Mouse (Mus musculus) lung, embryonic 14.5 days (tissue): ENCODE measurements around the gene Zdhhc9. TPM values are rescaled to one million over a fixed set of nuclear protein-coding genes. Genes with fewer than 3 reads are reported as not detected.

ENCODE experiments used
- ATAC-seq: fragments of 200-750 bp; cut with Nextera tagmentation; 2 replicates; pipeline ENCODE4 v1.8.0; 2017; ENCODE audit warnings: mild to moderate bottlenecking, moderate TSS enrichment, moderate library complexity; ENCODE audit not compliant: insufficient read depth
- DNase-seq: peaks from one replicate; pipeline ENCODE4 v3.0.0-alpha.2; 2015
- H3K27ac ChIP-seq: fragments of 300-500 bp; sonication (generic); 2 replicates; pipeline ENCODE4 v1.5.1; 2014; ENCODE audit warnings: low read depth, mild to moderate bottlenecking, moderate library complexity
- H3K27me3 ChIP-seq: fragments of 300-500 bp; sonication (generic); 2 replicates; pipeline ENCODE4 v1.6.1; 2014; ENCODE audit warnings: low read length, control low read depth; ENCODE audit not compliant: insufficient read depth
- H3K36me3 ChIP-seq: fragments of 300-500 bp; sonication (generic); 2 replicates; pipeline ENCODE4 v1.6.1; 2014; ENCODE audit warnings: control low read depth; ENCODE audit not compliant: insufficient read depth
- H3K4me1 ChIP-seq: fragments of 300-500 bp; sonication (generic); 2 replicates; pipeline ENCODE4 v1.6.1; 2014; ENCODE audit warnings: antibody characterized with exemption, control low read depth; ENCODE audit not compliant: insufficient read depth
- H3K4me2 ChIP-seq: fragments of 300-500 bp; sonication (generic); 2 replicates; pipeline ENCODE4 v1.6.1; 2014; ENCODE audit warnings: mild to moderate bottlenecking
- H3K4me3 ChIP-seq: fragments of 300-500 bp; sonication (generic); 2 replicates; pipeline ENCODE4 v1.5.1; 2014; ENCODE audit warnings: low read depth, low read length
- H3K9ac ChIP-seq: fragments of 300-500 bp; sonication (generic); 2 replicates; pipeline ENCODE4 v1.6.1; 2014
- H3K9me3 ChIP-seq: fragments of 300-500 bp; sonication (generic); 2 replicates; pipeline ENCODE4 v1.6.1; 2016; ENCODE audit warnings: low read depth, low read length, control low read depth
- CTCF ChIP-seq: IDR thresholded peaks from 2 replicates; pipeline ENCODE4 v1.5.1; 2016; ENCODE audit warnings: antibody characterized with exemption, low read depth
- WGBS: fragments of 180-500 bp; shearing (Covaris S2); extraction: QIAGEN DNeasy Blood & Tissue Kit; methylation state at CpG from one replicate; pipeline ENCODE4 v1.1.7; 2014; 5-methylcytosine and 5-hydroxymethylcytosine counted together
- polyA plus RNA-seq: library from polyadenylated mRNA; unstranded; fragments of >200 nt; fragmentation: Nextera tagmentation; extraction: Ambion mirVana; gene quantifications from 2 replicates; pipeline ENCODE4 v1.2.1, GENCODE M21; 2014

Gene Zdhhc9
- polyA plus RNA-seq, 1 experiment from 2014 or later = 5.1 TPM

DNA sequence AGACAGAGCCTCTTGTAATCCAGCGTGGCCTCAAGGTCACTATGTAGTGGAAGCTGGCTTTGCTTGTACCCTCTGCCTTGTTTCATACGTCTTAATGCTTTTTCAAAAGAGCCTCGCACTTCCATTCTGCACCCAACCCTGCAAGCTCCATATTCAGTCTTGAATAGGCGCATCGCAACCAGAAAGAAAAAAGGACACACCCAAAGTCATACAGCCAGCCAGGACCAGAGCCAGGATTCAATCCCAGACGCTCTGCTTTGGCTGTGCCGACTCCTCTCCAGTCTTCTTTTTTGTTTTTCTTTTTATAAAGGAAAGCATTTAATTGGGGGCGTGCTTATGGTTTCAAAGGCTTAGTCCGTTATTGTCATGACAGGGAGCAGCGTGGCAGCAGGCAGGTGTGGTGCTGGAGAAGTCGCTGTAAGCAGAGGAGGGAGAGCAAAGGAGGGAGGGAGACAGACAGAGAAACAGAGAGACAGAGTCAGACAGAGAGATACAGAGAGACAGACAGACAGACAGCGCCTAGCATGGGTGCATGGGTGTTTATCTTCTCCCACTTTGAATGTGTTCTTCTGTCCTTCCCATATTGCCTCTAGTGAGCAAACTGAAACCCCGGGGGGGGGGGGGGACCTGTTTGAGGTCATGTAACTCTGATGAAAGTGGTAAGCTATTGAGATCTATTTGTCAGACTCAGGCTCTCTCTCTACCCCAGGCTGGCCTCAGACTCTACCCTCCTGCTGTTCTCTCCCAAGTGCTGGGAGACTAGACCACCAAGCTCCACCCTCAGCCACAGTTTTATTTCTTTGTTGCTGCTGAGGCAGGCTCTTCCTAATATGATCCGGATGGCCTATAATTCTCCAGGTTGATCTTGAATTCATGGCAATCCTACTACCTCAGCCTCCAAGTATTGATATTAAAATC lies 69.1 kb downstream of the Zdhhc9 start:
- no peak overlapping the region for H3K9ac ChIP-seq
- ATAC-seq = no peak
- 52% methylated on average over 14 of the region's 14 CpGs for WGBS

DNA sequence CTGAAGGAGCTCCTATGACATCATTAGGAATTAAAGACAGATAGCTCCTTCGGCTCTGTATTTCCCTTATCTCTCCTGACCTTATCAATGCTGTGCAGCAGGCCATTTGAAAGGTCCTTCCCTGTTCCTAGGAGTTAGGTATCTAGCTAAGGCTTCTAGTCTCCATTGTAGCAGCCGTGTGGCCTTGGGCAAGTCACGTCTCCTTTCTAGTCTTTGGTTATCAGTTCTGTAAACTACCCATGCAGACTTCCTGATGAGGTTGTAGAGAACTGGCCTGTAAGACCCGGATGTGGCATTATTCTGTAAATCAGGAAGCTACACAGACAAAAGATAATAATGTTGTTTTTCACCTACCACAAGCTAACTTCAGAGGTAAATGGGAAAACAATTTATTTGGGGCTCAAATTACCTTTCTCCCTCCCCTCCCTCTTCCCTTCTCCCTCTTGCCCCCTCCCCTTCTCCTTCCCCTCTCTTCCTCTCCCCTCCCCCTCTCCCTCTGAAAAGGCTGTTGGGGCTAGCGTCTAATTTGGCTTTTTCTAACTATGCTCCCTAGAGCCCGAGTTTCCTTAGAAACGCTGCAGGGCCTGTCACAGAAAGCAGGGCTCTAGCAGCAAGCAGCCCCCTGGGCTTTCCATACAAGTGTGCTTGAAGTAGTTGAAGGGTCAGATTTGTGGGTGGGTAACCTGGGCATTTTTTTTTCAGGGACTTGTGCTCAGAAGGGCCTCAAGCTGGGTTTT lies 70.0 kb downstream of the Zdhhc9 start:
- H3K36me3 ChIP-seq = no peaks in the 10 kb centered on the region
- no peak for ATAC-seq
- H3K27me3 ChIP-seq = no peaks in the 10 kb centered on the region
- no peaks in the 10 kb centered on the region for H3K9me3 ChIP-seq
- WGBS = 33% methylated on average over 7 of the region's 7 CpGs
- H3K4me3 ChIP-seq = no peak overlapping the region
- H3K4me1 ChIP-seq = no peaks in the 10 kb centered on the region; the same call in 1 of the 2 replicates
- H3K9ac ChIP-seq = no peak overlapping the region
- H3K27ac ChIP-seq = no peak overlapping the region; the same call in 1 of the 2 replicates
- H3K4me2 ChIP-seq = no peak overlapping the region
- TF ChIP-seq CTCF = no peak
- no peak for DNase-seq

More for the DNA sequence above, 69.1 kb downstream of the Zdhhc9 start:
- DNase-seq = no peak
- H3K27me3 ChIP-seq = no peaks in the 10 kb centered on the region
- H3K9me3 ChIP-seq = no peaks in the 10 kb centered on the region
- H3K36me3 ChIP-seq = no peaks in the 10 kb centered on the region
- TF ChIP-seq CTCF = no peak
- H3K4me1 ChIP-seq = no peaks in the 10 kb centered on the region; the same call in 1 of the 2 replicates
- H3K27ac ChIP-seq = no peak overlapping the region; the same call in 1 of the 2 replicates
- H3K4me3 ChIP-seq = no peak overlapping the region
- no peak overlapping the region for H3K4me2 ChIP-seq

DNA sequence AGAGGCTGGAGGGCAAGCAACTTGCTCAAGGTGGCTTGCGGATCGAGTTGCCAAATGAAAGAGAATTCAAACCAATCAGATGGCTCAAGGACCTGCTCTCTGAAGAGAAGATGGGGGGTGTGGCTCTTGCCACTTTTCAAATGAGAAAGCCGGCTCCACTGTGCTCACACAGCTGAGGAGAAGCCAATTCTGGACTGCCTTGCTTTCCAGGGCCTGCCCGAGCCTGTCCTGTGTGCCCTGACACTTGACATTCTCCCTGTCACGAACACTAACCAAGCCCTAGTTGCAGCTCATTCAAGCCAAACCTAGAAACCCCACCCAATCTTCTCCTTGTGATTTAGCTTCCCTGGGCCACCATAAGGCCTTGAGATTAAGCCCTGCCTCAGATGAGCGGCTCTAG lies 70.7 kb downstream of the Zdhhc9 start:
- no peak for TF ChIP-seq CTCF
- Histone ChIP-seq H3K27me3 (no peaks in the 10 kb centered on the region), H3K9ac (no peak overlapping the region), H3K4me2 (no peak overlapping the region), H3K36me3 (no peaks in the 10 kb centered on the region), H3K4me1 (no peaks in the 10 kb centered on the region; the same call in 1 of the 2 replicates), H3K9me3 (no peaks in the 10 kb centered on the region), H3K27ac (no peak overlapping the region), H3K4me3 (no peak overlapping the region)
- no peak for ATAC-seq
- DNase-seq = no peak
- WGBS = 51% methylated on average over 6 of the region's 6 CpGs

DNA sequence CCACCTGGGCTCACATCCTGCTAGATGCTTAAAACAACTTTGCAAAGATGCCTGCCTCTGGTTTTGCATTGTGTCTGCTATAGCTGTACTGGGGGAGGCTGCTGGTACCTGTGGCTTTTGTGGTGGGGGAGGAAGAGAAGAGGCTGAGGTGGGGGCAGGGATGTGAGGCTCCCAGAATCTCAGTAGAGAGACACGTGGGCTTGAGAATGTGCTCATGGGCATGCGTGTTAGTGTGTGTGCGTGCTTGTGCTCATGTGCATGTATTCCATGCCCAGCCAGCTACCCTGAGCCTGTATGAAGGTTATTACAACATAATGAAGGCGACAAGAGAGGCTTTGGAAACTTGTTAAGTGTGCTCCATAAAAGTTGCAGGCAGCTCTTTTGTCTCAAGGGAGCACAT lies 71.7 kb downstream of the Zdhhc9 start:
- ATAC-seq = no peak
- TF ChIP-seq CTCF = no peak
- H3K27me3 ChIP-seq = no peaks in the 10 kb centered on the region

DNA sequence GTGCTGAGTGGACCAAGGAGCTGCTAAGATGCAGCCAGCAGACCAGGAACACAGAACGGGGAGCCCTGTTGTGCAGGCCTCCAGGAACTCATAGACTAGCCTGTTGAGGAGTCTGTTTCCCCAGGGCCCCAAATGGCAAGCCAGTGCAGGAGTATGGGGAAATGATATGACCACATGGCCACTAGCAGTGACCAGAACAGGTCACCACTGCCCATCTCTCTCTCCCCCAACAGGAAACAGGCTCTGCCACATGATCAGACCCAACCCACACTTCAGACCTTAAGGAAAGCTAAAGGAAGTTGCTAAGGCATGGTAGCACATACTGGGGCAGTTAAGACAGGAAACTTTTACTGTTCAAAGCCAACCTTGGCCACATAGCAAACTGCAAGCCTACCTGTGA lies 79.5 kb downstream of the Zdhhc9 start:
- Histone ChIP-seq H3K4me2 (no peak overlapping the region), H3K4me1 (no peaks in the 10 kb centered on the region), H3K9ac (no peak overlapping the region), H3K4me3 (no peak overlapping the region), H3K27ac (no peak overlapping the region), H3K27me3 (no peaks in the 10 kb centered on the region), H3K36me3 (no peaks in the 10 kb centered on the region), H3K9me3 (no peaks in the 10 kb centered on the region)
- no peak for ATAC-seq
- no peak for TF ChIP-seq CTCF
- 80% methylated on average over 1 of the region's 1 CpGs for WGBS
- no peak for DNase-seq

More for the DNA sequence above, 71.7 kb downstream of the Zdhhc9 start:
- Histone ChIP-seq H3K9me3 (no peaks in the 10 kb centered on the region), H3K27ac (no peak overlapping the region), H3K9ac (no peak overlapping the region), H3K4me1 (no peaks in the 10 kb centered on the region; the same call in 1 of the 2 replicates), H3K4me2 (no peak overlapping the region), H3K4me3 (no peak overlapping the region), H3K36me3 (no peaks in the 10 kb centered on the region)
- WGBS = 92% methylated on average over 4 of the region's 4 CpGs
- no peak for DNase-seq

DNA sequence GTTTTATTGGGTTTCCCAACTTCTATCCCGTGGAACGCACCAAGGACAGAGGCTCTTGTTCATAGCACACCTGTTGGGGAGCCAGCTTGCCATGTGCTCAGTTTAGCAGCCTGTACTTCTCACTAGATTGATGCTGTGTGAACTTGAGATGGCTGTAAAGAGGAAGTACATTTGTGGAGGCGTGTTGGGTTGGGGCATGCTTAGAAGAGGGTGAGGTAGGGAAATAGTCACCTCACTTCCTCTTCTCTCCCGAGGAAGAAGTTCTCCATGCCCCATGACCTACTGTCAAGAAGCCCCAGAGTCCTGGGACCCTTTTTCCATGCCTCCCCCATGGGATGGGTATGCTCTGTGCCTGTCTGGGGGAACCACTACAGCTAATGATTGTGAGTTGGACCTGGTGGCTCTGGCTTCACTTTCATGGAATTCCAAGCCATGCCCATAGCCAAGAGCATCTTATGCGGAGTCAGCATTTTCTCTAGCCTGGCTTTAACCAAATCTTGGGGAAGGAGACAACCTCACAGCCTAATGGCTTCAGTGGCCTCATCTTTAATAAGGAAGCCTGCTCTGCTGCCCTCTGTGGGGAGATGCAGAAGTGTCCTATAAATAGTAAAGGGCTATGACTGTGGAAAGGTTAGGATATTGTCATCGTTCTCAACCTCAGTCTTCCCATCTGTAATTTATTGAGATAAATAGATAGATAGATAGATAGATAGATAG lies 81.0 kb downstream of the Zdhhc9 start:
- no peaks in the 10 kb centered on the region for H3K27me3 ChIP-seq
- H3K9me3 ChIP-seq = no peaks in the 10 kb centered on the region
- no peaks in the 10 kb centered on the region for H3K36me3 ChIP-seq
- H3K4me3 ChIP-seq = no peak overlapping the region
- no peak overlapping the region for H3K9ac ChIP-seq
- WGBS = 76% methylated on average over 6 of the region's 6 CpGs
- H3K4me1 ChIP-seq = no peaks in the 10 kb centered on the region
- no peak for ATAC-seq
- no peak for DNase-seq
- peak; percentile 31 for TF ChIP-seq CTCF
- no peak overlapping the region for H3K27ac ChIP-seq
- no peak overlapping the region for H3K4me2 ChIP-seq
